ENCODE assay signal across 8 mouse cellular contexts in genomic region chr11:96987873-96988655, GRCm38 (mm10). TPM values are rescaled to one million over a fixed set of nuclear protein-coding genes. Genes with fewer than 3 reads are reported as not detected.
DNase-seq lines count a peak whose midpoint lies in the region; ATAC-seq and TF ChIP-seq lines count a peak whose summit lies in the region.

No protein-coding gene starts in this region.

- H3K4me3 ChIP-seq in lung, adult 2 months (replicated peaks; ENCODE audit: extremely low read depth, low read depth, low read length), result peak overlapping the region; percentile 1
- peak overlapping the region; percentile 43 for H3K4me3 ChIP-seq in hindbrain, embryonic 10.5 days
- H3K4me3 ChIP-seq in lung, postnatal 0 days (ENCODE audit: low read depth, low read length), result 0 out of 2 replicates have a peak overlapping the region, but pooled peaks have one; percentile 3

- H3K27ac ChIP-seq in hindbrain, embryonic 10.5 days, result peak overlapping the region; percentile 30; the same call in 1 of the 2 replicates
- H3K27ac ChIP-seq in lung, postnatal 0 days (ENCODE audit: low read length), result no peak overlapping the region

- no peaks in the 10 kb centered on the region for H3K9me3 ChIP-seq in hindbrain, embryonic 10.5 days
- H3K9me3 ChIP-seq in lung, postnatal 0 days (ENCODE audit: low read length), result no peaks in the 10 kb centered on the region

- peak; percentile 84; the same call in 1 of the 2 replicates for TF ChIP-seq POLR2A in lung, adult 2 months (IDR thresholded peaks at IDR 0.05; ENCODE audit: borderline replicate concordance, extremely low read depth, low read depth, low read length)

- peaks cover 71% of the 10 kb centered on the region for H3K27me3 ChIP-seq in hindbrain, embryonic 10.5 days (ENCODE audit: insufficient read depth, poor library complexity, severe bottlenecking)
- no peaks in the 10 kb centered on the region; the same call in 1 of the 2 replicates for H3K27me3 ChIP-seq in lung, postnatal 0 days (replicated peaks; ENCODE audit: insufficient read depth, low read length)

- no peak for DNase-seq in lung, adult 2 months
- DNase-seq in lung, adult 18-20 months, result no peak
- DNase-seq in ZHBTc4 (ENCODE audit: low read depth, low spot score), result peak; percentile 63
- no peak for DNase-seq in hindbrain, embryonic 10.5 days (ENCODE audit: low spot score)
- DNase-seq in lung, postnatal 0 days (ENCODE audit: low spot score), result peak; percentile 38
- peak; percentile 73 to 79 for DNase-seq in spleen, postnatal 36 days (ENCODE audit: low spot score in 2 of 2)
- DNase-seq in left cerebral cortex, adult 11 months (ENCODE audit: low spot score), result no peak
- no peak for DNase-seq in urinary bladder, postnatal 4 days (ENCODE audit: low spot score in 2 of 2)

- no peak overlapping the region for H3K9ac ChIP-seq in lung, postnatal 0 days (replicated peaks; ENCODE audit: low read depth)

- no peak for TF ChIP-seq EP300 in lung, postnatal 0 days (IDR thresholded peaks at IDR 0.05)

- WGBS in lung, adult 2 months, result 5% methylated on average over 31 of the region's 31 CpGs
- WGBS in hindbrain, embryonic 10.5 days, result 9% methylated on average over 31 of the region's 31 CpGs
- 4% methylated on average over 31 of the region's 31 CpGs for WGBS in lung, postnatal 0 days

- H3K4me2 ChIP-seq in lung, postnatal 0 days (replicated peaks; ENCODE audit: low read depth, low read length), result peak overlapping the region; percentile 38

- H3K4me1 ChIP-seq in lung, adult 2 months (ENCODE audit: control insufficient read depth, insufficient read depth, low read length), result peaks cover 3% of the 10 kb centered on the region; the same call in 1 of the 2 replicates
- H3K4me1 ChIP-seq in hindbrain, embryonic 10.5 days (replicated peaks), result peaks cover 43% of the 10 kb centered on the region
- H3K4me1 ChIP-seq in lung, postnatal 0 days (ENCODE audit: insufficient read depth, low read depth, low read length), result peaks cover 13% of the 10 kb centered on the region; the same call in 1 of the 2 replicates

- TF ChIP-seq CTCF in lung, adult 2 months (IDR thresholded peaks at IDR 0.05; ENCODE audit: insufficient read depth, low read length), result no peak
- TF ChIP-seq CTCF in lung, postnatal 0 days (IDR thresholded peaks at IDR 0.05), result no peak

- H3K36me3 ChIP-seq in hindbrain, embryonic 10.5 days, result no peaks in the 10 kb centered on the region
- no peaks in the 10 kb centered on the region for H3K36me3 ChIP-seq in lung, postnatal 0 days (ENCODE audit: insufficient read depth, low read length)

- peak; percentile 60 for ATAC-seq in lung, postnatal 0 days

RNA-seq across cellular contexts. Expression of gene Sp2, which starts 5.3 kb away (rescaled TPM):
- polyA plus RNA-seq in lung, adult 2 months (2012; rRNA removed), result 23.1 and 26.3 TPM in 2 replicates
- 29.5 and 31.4 TPM in 2 replicates for polyA plus RNA-seq in hindbrain, embryonic 10.5 days (2016; fragmentation: Nextera tagmentation; extraction: Ambion mirVana)
- polyA plus RNA-seq in lung, postnatal 0 days (2015; fragmentation: Nextera tagmentation; extraction: Ambion mirVana), result 9.1 and 10.6 TPM in 2 replicates

RNA-seq across cellular contexts. Expression of gene Sp6, which starts 25.1 kb away (rescaled TPM):
- polyA plus RNA-seq in lung, adult 2 months (2012; rRNA removed), result 5.0 and 8.5 TPM in 2 replicates
- polyA plus RNA-seq in hindbrain, embryonic 10.5 days (2016; fragmentation: Nextera tagmentation; extraction: Ambion mirVana), result 1.6 and 2.3 TPM in 2 replicates
- 0.56 and 0.81 TPM in 2 replicates for polyA plus RNA-seq in lung, postnatal 0 days (2015; fragmentation: Nextera tagmentation; extraction: Ambion mirVana)

RNA-seq across cellular contexts. Expression of gene Scrn2, which starts 41.7 kb away (rescaled TPM):
- 16.2 and 20.2 TPM in 2 replicates for polyA plus RNA-seq in lung, adult 2 months (2012; rRNA removed)
- 38.3 and 39.4 TPM in 2 replicates for polyA plus RNA-seq in hindbrain, embryonic 10.5 days (2016; fragmentation: Nextera tagmentation; extraction: Ambion mirVana)
- 15.7 and 17.2 TPM in 2 replicates for polyA plus RNA-seq in lung, postnatal 0 days (2015; fragmentation: Nextera tagmentation; extraction: Ambion mirVana)

RNA-seq across cellular contexts. Expression of gene Pnpo, which starts 44.3 kb away (rescaled TPM):
- polyA plus RNA-seq in lung, adult 2 months (2012; rRNA removed), result 20.7 and 24.0 TPM in 2 replicates
- polyA plus RNA-seq in hindbrain, embryonic 10.5 days (2016; fragmentation: Nextera tagmentation; extraction: Ambion mirVana), result 31.4 and 36.4 TPM in 2 replicates
- 28.7 and 30.0 TPM in 2 replicates for polyA plus RNA-seq in lung, postnatal 0 days (2015; fragmentation: Nextera tagmentation; extraction: Ambion mirVana)

RNA-seq across cellular contexts. Expression of gene Lrrc46, which starts 53.1 kb away (rescaled TPM):
- 3.7 and 4.3 TPM in 2 replicates for polyA plus RNA-seq in lung, adult 2 months (2012; rRNA removed)
- polyA plus RNA-seq in hindbrain, embryonic 10.5 days (2016; fragmentation: Nextera tagmentation; extraction: Ambion mirVana), result 3.5 and 6.8 TPM in 2 replicates
- polyA plus RNA-seq in lung, postnatal 0 days (2015; fragmentation: Nextera tagmentation; extraction: Ambion mirVana), result 7.5 and 9.8 TPM in 2 replicates

Comparison
In these comparisons a context has a peak if more than half of its experiments do, and no peak if none do; other contexts are left out.
1. DNase-seq: peak in ZHBTc4 (single experiment), lung, postnatal 0 days (single experiment) and spleen, postnatal 36 days (2 of 2); none in lung, adult 2 months (single experiment), lung, adult 18-20 months (0 of 2), hindbrain, embryonic 10.5 days (single experiment), left cerebral cortex, adult 11 months (single experiment) and urinary bladder, postnatal 4 days (0 of 2).
2. Peak in every context shown above with its lines, with median percentiles within 50 percentile points of each other: H3K4me3 ChIP-seq.